Mouse (Mus musculus) testis, postnatal 10 days (tissue): ENCODE results near the gene Mrps16.
A peak's percentile ranks its signal among the peaks of the same experiment; 100 is the strongest.

ENCODE experiments used
- DNase-seq: peaks from one replicate; pipeline ENCODE4 v3.0.0; 2021; ENCODE audit warnings: low spot score

The Mrps16 gene

DNA sequence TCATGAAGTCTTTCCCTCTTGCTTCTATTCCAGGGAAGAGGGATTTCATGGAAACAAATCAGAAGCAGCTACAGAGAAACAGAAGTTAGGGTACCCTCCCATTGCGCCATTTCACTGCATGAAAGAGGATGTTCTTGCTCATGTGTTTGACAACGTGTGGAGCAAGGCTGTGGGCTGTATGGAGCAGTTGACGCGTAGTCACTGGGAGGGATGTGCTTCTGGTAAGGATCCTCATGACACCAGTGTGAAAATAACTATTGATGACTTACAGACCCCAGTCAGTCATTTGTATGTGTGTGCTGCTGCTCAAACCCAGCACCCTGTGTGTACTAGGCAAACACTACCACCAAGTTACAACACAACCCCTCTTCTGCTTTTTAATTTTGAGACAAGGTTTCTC lies 30.2 kb downstream of the Mrps16 start:
- DNase-seq = no peak

- peak; percentile 89 for DNase-seq
Observed at GRCm38 (mm10) chr14:20347991-20348541, 45.4 kb downstream of the Mrps16 start, which contains the start of the genes Ecd and Fam149b. Gene Ecd, minus strand, starts transcription at chr14:20348121. Gene Fam149b, plus strand, starts transcription at chr14:20348162.

DNA sequence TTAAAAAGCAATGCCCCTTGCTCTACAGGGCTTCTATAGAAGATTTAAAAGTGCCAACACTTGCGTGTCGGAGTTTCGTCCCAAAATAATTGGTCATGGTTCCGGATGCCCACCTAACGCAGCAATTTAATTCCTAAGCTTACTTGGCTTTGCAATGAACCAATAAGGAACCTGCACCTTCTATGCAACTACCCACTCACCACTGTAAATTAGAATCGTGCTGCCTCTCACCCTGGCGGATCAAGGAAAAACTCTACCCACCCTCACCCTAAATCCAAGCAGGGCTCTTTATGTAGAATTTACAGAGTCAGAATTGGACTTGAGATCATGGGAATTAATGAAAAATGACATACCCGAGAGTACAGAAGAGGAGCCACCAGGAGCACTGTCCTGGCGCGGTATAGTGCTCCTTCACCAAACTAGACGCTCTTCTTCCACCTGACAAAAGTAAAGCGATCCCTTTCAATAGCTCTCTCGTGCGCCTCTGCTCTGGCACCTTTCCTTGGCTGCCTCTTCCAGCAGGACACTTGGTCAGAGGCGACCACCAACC lies 45.9 kb downstream of the Mrps16 start:
- DNase-seq = no peak

DNA sequence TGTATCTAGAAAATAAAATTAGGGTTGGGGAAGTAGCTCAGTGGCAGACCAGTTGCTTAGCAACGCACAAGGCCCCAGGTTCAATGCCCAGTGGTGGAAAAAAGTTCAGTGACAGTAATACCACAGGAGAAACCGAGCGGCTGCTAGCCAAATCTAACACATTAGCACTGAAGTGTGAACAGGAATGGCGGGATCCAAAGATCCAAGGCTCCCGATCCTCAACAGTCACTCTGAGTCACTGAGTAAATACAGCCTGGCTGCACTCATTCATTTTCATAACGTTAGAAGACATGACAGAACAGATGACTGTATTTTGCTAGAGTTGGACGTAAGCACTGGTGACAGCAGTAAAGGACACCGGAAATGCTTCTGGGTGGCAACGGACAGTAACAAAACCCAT lies 47.5 kb downstream of the Mrps16 start:
- DNase-seq = no peak

GRCm38 (mm10) chr14:20340866-20341265 lies 52.6 kb downstream of the Mrps16 start:
- DNase-seq = no peak

DNA sequence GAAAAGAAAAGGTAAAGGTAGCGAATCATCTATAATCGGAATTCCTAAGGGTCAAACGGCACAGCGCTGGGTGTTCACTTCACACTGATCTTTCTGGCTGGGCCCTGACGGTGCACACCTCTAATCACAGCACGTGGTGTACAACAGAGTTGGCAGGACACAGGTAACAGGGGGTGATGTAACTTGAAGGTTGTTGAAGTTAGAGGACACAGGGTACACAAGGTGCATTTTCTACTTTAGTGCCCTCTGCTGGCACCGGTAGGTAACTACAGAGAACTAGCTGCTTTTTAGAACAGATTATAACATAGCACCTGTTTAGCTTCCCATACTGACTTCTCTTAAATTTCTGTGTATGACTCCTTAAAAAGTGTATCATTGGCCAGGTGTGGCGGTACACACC lies 53.3 kb downstream of the Mrps16 start:
- peak; percentile 48 for DNase-seq

GRCm38 (mm10) chr14:20339415-20339814 lies 54.0 kb downstream of the Mrps16 start:
- DNase-seq = no peak
